Mouse (Mus musculus) skeletal muscle tissue, adult 2 months (tissue): ENCODE results near the gene Itga9.
A peak's percentile ranks its signal among the peaks of the same experiment; 100 is the strongest.

Source experiments
- DNase-seq: peaks from one replicate; pipeline ENCODE4 v3.0.0-alpha.2; 2012; ENCODE audit warnings: low read depth, low spot score

The Itga9 gene

GRCm38 (mm10) chr9:118915290-118915689 is 308.8 kb downstream of the Itga9 start:
- no peak for DNase-seq

- DNase-seq = no peak
Measured at GRCm38 (mm10) chr9:118919672-118920186, 313.2 kb downstream of the Itga9 start.

GRCm38 (mm10) chr9:118920798-118921515 is 314.5 kb downstream of the Itga9 start:
- DNase-seq = peak; percentile 62

GRCm38 (mm10) chr9:118921926-118922325 is 315.4 kb downstream of the Itga9 start:
- no peak for DNase-seq

GRCm38 (mm10) chr9:118924554-118925085 is 318.1 kb downstream of the Itga9 start:
- no peak for DNase-seq

GRCm38 (mm10) chr9:118925286-118926110 is 319.0 kb downstream of the Itga9 start:
- DNase-seq = peak; percentile 85

GRCm38 (mm10) chr9:118926111-118926650 is 319.7 kb downstream of the Itga9 start, which contains the start of gene Ctdspl:
Gene Ctdspl, plus strand, starts transcription at chr9:118926453.
- no peak for DNase-seq

GRCm38 (mm10) chr9:118926688-118927321 is 320.3 kb downstream of the Itga9 start:
- DNase-seq = no peak

- no peak for DNase-seq
Measured at GRCm38 (mm10) chr9:118927501-118927900, 321.0 kb downstream of the Itga9 start.

- no peak for DNase-seq
Measured at GRCm38 (mm10) chr9:118928007-118928406, 321.5 kb downstream of the Itga9 start.

- no peak for DNase-seq
Measured at GRCm38 (mm10) chr9:118928656-118929055, 322.2 kb downstream of the Itga9 start.

- no peak for DNase-seq
Measured at GRCm38 (mm10) chr9:118930611-118931010, 324.1 kb downstream of the Itga9 start.

- no peak for DNase-seq
Measured at GRCm38 (mm10) chr9:118933800-118934199, 327.3 kb downstream of the Itga9 start.

- no peak for DNase-seq
Measured at GRCm38 (mm10) chr9:118934319-118934718, 327.8 kb downstream of the Itga9 start.

- no peak for DNase-seq
Measured at GRCm38 (mm10) chr9:118935098-118935497, 328.6 kb downstream of the Itga9 start.

- DNase-seq = no peak
Measured at GRCm38 (mm10) chr9:118936071-118936470, 329.6 kb downstream of the Itga9 start.

GRCm38 (mm10) chr9:118937515-118937914 is 331.0 kb downstream of the Itga9 start:
- peak; percentile 57 for DNase-seq

GRCm38 (mm10) chr9:118939410-118939809 is 332.9 kb downstream of the Itga9 start:
- no peak for DNase-seq

GRCm38 (mm10) chr9:118939831-118940230 is 333.3 kb downstream of the Itga9 start:
- DNase-seq = no peak

GRCm38 (mm10) chr9:118940591-118941207 is 334.2 kb downstream of the Itga9 start:
- no peak for DNase-seq

- DNase-seq = no peak
Measured at GRCm38 (mm10) chr9:118942030-118942429, 335.5 kb downstream of the Itga9 start.
